Comparison of ENCODE assay signal across 14 mouse cellular contexts in genomic region chr2:152068660-152069433, GRCm38 (mm10). TPM values are rescaled to one million over a fixed set of nuclear protein-coding genes. Genes with fewer than 3 reads are reported as not detected.
A peak's percentile ranks its signal among the peaks of the same experiment; 100 is the strongest.
DNase-seq lines count a peak whose midpoint lies in the region; ATAC-seq and TF ChIP-seq lines count a peak whose summit lies in the region.
"Had no signal": no experiment of that assay in that cellular context is flagged by ENCODE, and none has a peak within 500 bp of the region (broad histone marks: within the 10 kb centered on the region; RNA-seq: fewer than 3 reads in every experiment).

No protein-coding gene starts in this region.

- H3K27me3 ChIP-seq in E14TG2a.4 (ENCODE audit: insufficient read depth, low read length): peaks cover 13% of the 10 kb centered on the region
- H3K27me3 ChIP-seq in embryonic facial prominence, embryonic 11.5 days (ENCODE audit: control insufficient read depth, insufficient read depth, low read length): no peaks in the 10 kb centered on the region
- H3K27me3 ChIP-seq in hindbrain, embryonic 10.5 days (ENCODE audit: insufficient read depth, poor library complexity, severe bottlenecking): peaks cover 4% of the 10 kb centered on the region; the same call in 1 of the 2 replicates
- H3K27me3 ChIP-seq in midbrain, embryonic 14.5 days (ENCODE audit: control insufficient read depth, insufficient read depth, low read length): no peaks in the 10 kb centered on the region

- ATAC-seq in embryonic facial prominence, embryonic 11.5 days (replicated peaks; ENCODE audit: insufficient number of reproducible peaks, low FRiP score, low TSS enrichment, low read depth): peak; percentile 89
- peak; percentile 84 for ATAC-seq in midbrain, embryonic 14.5 days (ENCODE audit: low FRiP score, low TSS enrichment)

- peak; percentile 21 for DNase-seq in embryonic facial prominence, embryonic 11.5 days (ENCODE audit: low spot score)
- DNase-seq in hindbrain, embryonic 10.5 days (ENCODE audit: low spot score): peak; percentile 67
- DNase-seq in midbrain, embryonic 14.5 days: peak; percentile 54
- no peak for DNase-seq in gastrocnemius, postnatal 10 days
- DNase-seq in gastrocnemius, adult 8-10 months (ENCODE audit: low spot score in 2 of 2): no peak
- no peak for DNase-seq in ovary, postnatal 10 days (ENCODE audit: low spot score)
- no peak for DNase-seq in left cerebral cortex, postnatal 25 days (ENCODE audit: low spot score in 2 of 2)
- DNase-seq: kidney, adult 9 months had no signal

- H3K9me3 ChIP-seq in E14TG2a.4 (ENCODE audit: low read length): no peaks in the 10 kb centered on the region
- H3K9me3 ChIP-seq in embryonic facial prominence, embryonic 11.5 days (replicated peaks; ENCODE audit: control insufficient read depth, low read length): no peaks in the 10 kb centered on the region
- H3K9me3 ChIP-seq in hindbrain, embryonic 10.5 days: no peaks in the 10 kb centered on the region
- no peaks in the 10 kb centered on the region for H3K9me3 ChIP-seq in midbrain, embryonic 14.5 days (ENCODE audit: control insufficient read depth, low read length)

- no peak overlapping the region for H3K9ac ChIP-seq in embryonic facial prominence, embryonic 11.5 days (replicated peaks; ENCODE audit: low read length)
- no peak overlapping the region for H3K9ac ChIP-seq in midbrain, embryonic 14.5 days (replicated peaks; ENCODE audit: low read length)

- H3K4me1 ChIP-seq in E14TG2a.4 (replicated peaks; ENCODE audit: low read depth, low read length): peaks cover 28% of the 10 kb centered on the region
- no peaks in the 10 kb centered on the region for H3K4me1 ChIP-seq in embryonic facial prominence, embryonic 11.5 days (ENCODE audit: control insufficient read depth, insufficient read depth, low read length)
- H3K4me1 ChIP-seq in hindbrain, embryonic 10.5 days (replicated peaks): peaks cover 21% of the 10 kb centered on the region
- H3K4me1 ChIP-seq in midbrain, embryonic 14.5 days (ENCODE audit: control insufficient read depth, insufficient read depth, low read length): peaks cover 15% of the 10 kb centered on the region

- no peaks in the 10 kb centered on the region for H3K36me3 ChIP-seq in E14TG2a.4 (ENCODE audit: insufficient read depth, low read length)
- H3K36me3 ChIP-seq in embryonic facial prominence, embryonic 11.5 days (replicated peaks; ENCODE audit: control insufficient read depth, insufficient read depth, low read depth, low read length): no peaks in the 10 kb centered on the region
- no peaks in the 10 kb centered on the region for H3K36me3 ChIP-seq in hindbrain, embryonic 10.5 days
- H3K36me3 ChIP-seq in midbrain, embryonic 14.5 days (ENCODE audit: control insufficient read depth, insufficient read depth, low read length): no peaks in the 10 kb centered on the region

- H3K4me2 ChIP-seq in embryonic facial prominence, embryonic 11.5 days (ENCODE audit: low read depth, low read length): no peak overlapping the region
- H3K4me2 ChIP-seq in midbrain, embryonic 14.5 days (ENCODE audit: low read length): no peak overlapping the region

- no peak overlapping the region for H3K27ac ChIP-seq in embryonic facial prominence, embryonic 11.5 days (replicated peaks; ENCODE audit: low read depth, low read length)
- peak overlapping the region; percentile 88 for H3K27ac ChIP-seq in hindbrain, embryonic 10.5 days
- H3K27ac ChIP-seq in midbrain, embryonic 14.5 days (replicated peaks; ENCODE audit: low read depth, low read length): peak overlapping the region; percentile 70

- 40% methylated on average over 11 of the region's 11 CpGs for WGBS in embryonic facial prominence, embryonic 11.5 days
- WGBS in hindbrain, embryonic 10.5 days: 33% methylated on average over 11 of the region's 11 CpGs
- WGBS in midbrain, embryonic 14.5 days: 25% methylated on average over 11 of the region's 11 CpGs

- no peak for TF ChIP-seq CTCF in E14TG2a.4 (conservative IDR thresholded peaks at IDR 0.05; ENCODE audit: low read length)

- H3K4me3 ChIP-seq in E14TG2a.4 (replicated peaks; ENCODE audit: low read length): peak overlapping the region; percentile 23; the same call in 1 of the 2 replicates
- no peak overlapping the region for H3K4me3 ChIP-seq in embryonic facial prominence, embryonic 11.5 days (ENCODE audit: low read depth, low read length)
- no peak overlapping the region for H3K4me3 ChIP-seq in hindbrain, embryonic 10.5 days
- no peak overlapping the region for H3K4me3 ChIP-seq in midbrain, embryonic 14.5 days (replicated peaks; ENCODE audit: low read depth, low read length)

- intact Hi-C loops in left cerebral cortex, postnatal 25 days (cut with DNase I): no loop called here

RNA-seq across cellular contexts. Expression of gene Scrt2, which starts 12.5 kb away (rescaled TPM):
- polyA plus RNA-seq in embryonic facial prominence, embryonic 11.5 days (2014; fragmentation: Nextera tagmentation; extraction: Ambion mirVana): 1.9 and 2.6 TPM in 2 replicates
- 5.5 and 19.0 TPM in 2 replicates for polyA plus RNA-seq in hindbrain, embryonic 10.5 days (2016; fragmentation: Nextera tagmentation; extraction: Ambion mirVana)
- 16.4 and 18.4 TPM in 2 replicates for polyA plus RNA-seq in midbrain, embryonic 14.5 days (2014; fragmentation: Nextera tagmentation; extraction: Ambion mirVana)
- not detected for total RNA-seq in gastrocnemius, postnatal 10 days (2021)
- total RNA-seq in gastrocnemius, adult 8-10 months (2022): not detected
- 10 to 100 TPM; 15.2 to 18.5 TPM for total RNA-seq in left cerebral cortex, postnatal 25 days (2021)
- total RNA-seq: hematopoietic stem cell, adult 5-6 weeks had no signal
- polyA plus RNA-seq: C2C12; liver, embryonic 16.5 days; spleen, adult 2 months; thymus, postnatal 0 days had no signal

RNA-seq across cellular contexts. Expression of gene Srxn1, which starts 36.5 kb away (rescaled TPM):
- 10.0 and 10.6 TPM in 2 replicates for polyA plus RNA-seq in embryonic facial prominence, embryonic 11.5 days (2014; fragmentation: Nextera tagmentation; extraction: Ambion mirVana)
- polyA plus RNA-seq in hindbrain, embryonic 10.5 days (2016; fragmentation: Nextera tagmentation; extraction: Ambion mirVana): 15.6 and 18.7 TPM in 2 replicates
- polyA plus RNA-seq in midbrain, embryonic 14.5 days (2014; fragmentation: Nextera tagmentation; extraction: Ambion mirVana): 11.5 and 17.4 TPM in 2 replicates
- total RNA-seq in gastrocnemius, postnatal 10 days (2021): 10 to 100 TPM in 1 of 2 experiments, 1 to 10 TPM in 1; 8.7 to 14.7 TPM
- total RNA-seq in gastrocnemius, adult 8-10 months (2022): 10 to 100 TPM; 15.2 to 67.0 (median 22.7) TPM
- total RNA-seq in left cerebral cortex, postnatal 25 days (2021): 10 to 100 TPM; 85.6 to 96.7 TPM

Comparison
In these comparisons a context has a peak if more than half of its experiments do, and no peak if none do; other contexts are left out.
1. DNase-seq: peak in embryonic facial prominence, embryonic 11.5 days (single experiment), hindbrain, embryonic 10.5 days (single experiment) and midbrain, embryonic 14.5 days (single experiment); none in gastrocnemius, postnatal 10 days (single experiment), gastrocnemius, adult 8-10 months (0 of 2), ovary, postnatal 10 days (single experiment) and left cerebral cortex, postnatal 25 days (0 of 2).
2. RNA of gene Scrt2, which starts 12.5 kb away (total RNA-seq): 15.2 to 18.5 TPM in left cerebral cortex, postnatal 25 days; not detected in gastrocnemius, postnatal 10 days and not detected in gastrocnemius, adult 8-10 months; every median in the first group is over 10 times any median in the second.